Mouse (Mus musculus) gastrocnemius, postnatal 36 days (tissue): ENCODE measurements around the gene Hmces. TPM values are rescaled to one million over a fixed set of nuclear protein-coding genes. Genes with fewer than 3 reads are reported as not detected.

Experiments used
- microRNA-seq, 2 experiments: library from miRNA; unstranded; fragments of <30 nt; microRNA quantifications; one replicate each; pipeline ENCODE4 v1.2.0; 2021
- total RNA-seq, 2 experiments: library from RNA; stranded (reverse); gene quantifications; 2 replicates each; pipeline ENCODE4 v1.2.3; 2021

Hmces gene
- total RNA-seq, 2 experiments from 2014 or later: 5.8 to 6.9 TPM

Small RNAs within 50 kb of the gene (microRNA-seq; reads per million reads assigned to microRNA genes)
- 0 reads per million in 2 experiments for gene Gm47286

Other genes starting within 250 kb of the Hmces start
- gene Aplf, start 241.7 kb upstream of the Hmces start, total RNA-seq: 1 to 10 TPM; 2.8 to 3.4 TPM
- gene Efcc1, start 183.1 kb upstream of the Hmces start, total RNA-seq: under 1 TPM; 0.81 to 0.84 TPM
- gene Gp9, start 135.9 kb upstream of the Hmces start, total RNA-seq: not detected
- gene Rab43, start 101.8 kb upstream of the Hmces start, total RNA-seq: 1 to 10 TPM; 5.1 to 5.2 TPM
- 1 to 10 TPM in 1 of 2 experiments, not detected in 1; 2.0 TPM for gene Gm45140, start 78.1 kb upstream of the Hmces start, total RNA-seq
- 10 to 100 TPM; 13.9 to 19.1 TPM for gene Isy1, start 75.1 kb upstream of the Hmces start, total RNA-seq
- gene Cnbp, start 62.8 kb upstream of the Hmces start, total RNA-seq: 100 to 1,000 TPM; 448 to 458 TPM
- 10 to 100 TPM; 28.6 to 28.7 TPM for gene Copg1, start 26.1 kb upstream of the Hmces start, total RNA-seq
- gene H1fx, start 67.7 kb downstream of the Hmces start, total RNA-seq: 1 to 10 TPM; 1.4 to 2.2 TPM
- gene Rab7, start 131.3 kb downstream of the Hmces start, total RNA-seq: 100 to 1,000 TPM; 301 to 338 TPM
- 10 to 100 TPM; 65.2 to 80.5 TPM for gene Rpn1, start 170.5 kb downstream of the Hmces start, total RNA-seq